Mouse (Mus musculus): ENCODE measurements around the gene Gm49373. TPM values are rescaled to one million over a fixed set of nuclear protein-coding genes. Genes with fewer than 3 reads are reported as not detected.

Gene Gm49373
- polyA plus RNA-seq, 1 experiment, result 1.4 TPM

DNA sequence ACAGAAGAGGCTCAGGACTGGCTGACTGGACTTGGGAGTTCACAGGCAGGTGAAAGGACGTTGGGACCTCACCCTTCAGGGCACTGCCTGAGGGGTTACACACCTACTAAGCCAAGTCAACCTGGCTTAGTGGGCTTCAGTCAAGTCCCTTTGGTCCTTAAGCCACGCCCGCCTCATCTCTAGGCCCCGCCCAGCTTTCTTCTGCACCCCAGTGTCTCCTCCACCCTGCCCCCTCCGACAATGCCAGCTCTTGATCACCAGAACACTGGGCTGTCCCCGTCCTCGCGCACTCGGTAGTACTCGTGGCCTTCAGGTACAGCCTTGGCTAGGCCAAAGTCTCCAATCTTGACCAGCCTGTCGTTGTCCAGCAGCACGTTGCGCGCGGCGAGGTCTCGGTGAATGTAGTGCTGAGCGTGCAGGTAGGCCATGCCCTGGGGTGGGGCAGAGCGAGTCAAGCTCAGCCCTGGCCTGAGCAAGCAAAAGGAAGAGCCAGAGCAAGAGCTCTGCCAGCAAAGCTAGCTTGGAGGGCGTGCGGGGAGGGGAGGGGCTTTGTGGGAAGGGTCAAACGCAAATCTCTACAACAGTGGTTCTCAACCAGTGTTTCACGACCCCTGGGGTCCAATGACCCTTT is 34.8 kb upstream of the Gm49373 start:
- H3K9me3 ChIP-seq (replicated peaks; ENCODE audit: control insufficient read depth, insufficient read depth, low read length, poor library complexity, severe bottlenecking), result no peaks in the 10 kb centered on the region
- H3K4me3 ChIP-seq (ENCODE audit: low read depth, low read length), result no peak overlapping the region
- TF ChIP-seq POLR2A (IDR thresholded peaks at IDR 0.05; ENCODE audit: insufficient read depth, low read length), result no peak
- no peak for TF ChIP-seq CTCF (IDR thresholded peaks at IDR 0.05; ENCODE audit: low read depth, low read length)
- no peak for TF ChIP-seq EP300 (IDR thresholded peaks at IDR 0.05; ENCODE audit: insufficient read depth, low read depth, low read length)
- H3K27me3 ChIP-seq (ENCODE audit: control insufficient read depth, insufficient read depth, low read length, poor library complexity, severe bottlenecking), result no peaks in the 10 kb centered on the region
- H3K36me3 ChIP-seq (ENCODE audit: control insufficient read depth, insufficient read depth, low read length, poor library complexity, severe bottlenecking), result no peaks in the 10 kb centered on the region
- H3K4me1 ChIP-seq (ENCODE audit: control insufficient read depth, insufficient read depth, low read length), result no peaks in the 10 kb centered on the region
- no peak overlapping the region for H3K27ac ChIP-seq (ENCODE audit: insufficient read depth, low read length)
- no peak overlapping the region for H3K9ac ChIP-seq (ENCODE audit: low read depth, poor library complexity, severe bottlenecking)

DNA sequence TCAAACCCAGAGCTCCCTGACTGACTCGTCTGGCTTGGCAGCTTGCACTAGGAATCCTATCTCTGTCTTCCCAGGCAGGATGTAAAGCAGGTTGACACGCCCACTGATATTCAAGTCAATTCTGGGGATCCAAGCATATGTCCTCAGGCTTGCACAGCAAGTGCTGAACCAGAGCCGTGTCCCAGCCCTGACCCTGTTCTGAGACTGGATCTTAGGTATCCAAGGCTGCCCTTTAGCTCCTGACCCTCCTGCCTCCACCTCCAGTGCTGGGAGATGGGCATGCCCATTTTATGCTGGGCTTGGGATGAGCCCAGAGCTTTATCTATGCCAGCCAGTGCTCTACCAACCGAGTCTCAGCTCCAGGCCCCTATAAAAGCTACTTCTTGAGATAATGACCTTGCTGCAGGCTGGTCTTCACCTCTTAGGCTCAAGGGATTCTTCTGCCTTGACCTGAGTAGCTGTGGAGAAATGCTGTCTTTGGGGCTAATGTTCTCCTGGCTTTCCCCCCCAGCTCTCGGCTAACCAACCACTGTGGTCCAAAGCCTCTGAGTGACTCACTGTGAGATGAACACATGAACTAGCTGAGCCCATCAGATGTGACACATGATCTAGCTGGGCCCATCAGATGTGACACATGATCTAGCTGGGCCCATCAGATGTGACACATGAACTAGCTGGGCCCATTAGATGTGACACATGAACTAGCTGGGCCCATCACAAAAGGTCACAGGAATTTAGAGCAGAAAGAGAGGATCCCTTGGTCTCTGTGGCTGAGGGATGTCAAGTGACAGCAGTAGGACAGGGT is 33.1 kb upstream of the Gm49373 start:
- no peak for TF ChIP-seq CTCF (IDR thresholded peaks at IDR 0.05; ENCODE audit: low read depth, low read length)
- no peak for TF ChIP-seq POLR2A (IDR thresholded peaks at IDR 0.05; ENCODE audit: insufficient read depth, low read length)
- no peak for TF ChIP-seq EP300 (IDR thresholded peaks at IDR 0.05; ENCODE audit: insufficient read depth, low read depth, low read length)
- Histone ChIP-seq H3K27me3 (ENCODE audit: control insufficient read depth, insufficient read depth, low read length, poor library complexity, severe bottlenecking) (no peaks in the 10 kb centered on the region), H3K4me1 (ENCODE audit: control insufficient read depth, insufficient read depth, low read length) (no peaks in the 10 kb centered on the region), H3K9me3 (replicated peaks; ENCODE audit: control insufficient read depth, insufficient read depth, low read length, poor library complexity, severe bottlenecking) (no peaks in the 10 kb centered on the region), H3K4me3 (ENCODE audit: low read depth, low read length) (no peak overlapping the region), H3K27ac (ENCODE audit: insufficient read depth, low read length) (no peak overlapping the region), H3K9ac (ENCODE audit: low read depth, poor library complexity, severe bottlenecking) (no peak overlapping the region), H3K36me3 (ENCODE audit: control insufficient read depth, insufficient read depth, low read length, poor library complexity, severe bottlenecking) (no peaks in the 10 kb centered on the region)

DNA sequence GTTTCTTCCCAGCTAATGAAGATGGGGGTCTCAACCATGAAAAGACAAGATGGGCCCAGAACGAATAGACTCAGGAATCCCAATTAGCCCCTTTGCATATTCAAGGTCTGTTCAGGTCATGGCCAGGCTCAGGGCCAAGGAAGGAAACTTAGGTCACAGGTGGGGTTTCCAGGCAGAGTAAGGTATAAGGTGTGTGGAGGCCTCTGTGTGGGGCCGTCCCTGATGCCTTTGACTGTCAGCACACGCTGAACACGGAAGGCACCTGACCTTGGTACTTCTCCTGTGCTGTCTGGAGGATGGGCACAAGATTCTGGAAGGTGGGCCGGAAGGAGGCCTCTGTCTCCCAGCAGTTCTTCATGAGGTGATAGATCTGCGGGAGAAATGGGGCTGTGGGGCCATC is 31.9 kb upstream of the Gm49373 start:
- no peak overlapping the region for H3K4me3 ChIP-seq (ENCODE audit: low read depth, low read length)
- H3K9me3 ChIP-seq (replicated peaks; ENCODE audit: control insufficient read depth, insufficient read depth, low read length, poor library complexity, severe bottlenecking), result no peaks in the 10 kb centered on the region
- H3K4me1 ChIP-seq (ENCODE audit: control insufficient read depth, insufficient read depth, low read length), result no peaks in the 10 kb centered on the region
- H3K27ac ChIP-seq (ENCODE audit: insufficient read depth, low read length), result no peak overlapping the region
- no peak for TF ChIP-seq CTCF (IDR thresholded peaks at IDR 0.05; ENCODE audit: low read depth, low read length)
- no peak for TF ChIP-seq POLR2A (IDR thresholded peaks at IDR 0.05; ENCODE audit: insufficient read depth, low read length)
- no peak for TF ChIP-seq EP300 (IDR thresholded peaks at IDR 0.05; ENCODE audit: insufficient read depth, low read depth, low read length)
- H3K36me3 ChIP-seq (ENCODE audit: control insufficient read depth, insufficient read depth, low read length, poor library complexity, severe bottlenecking), result no peaks in the 10 kb centered on the region
- no peaks in the 10 kb centered on the region for H3K27me3 ChIP-seq (ENCODE audit: control insufficient read depth, insufficient read depth, low read length, poor library complexity, severe bottlenecking)
- H3K9ac ChIP-seq (ENCODE audit: low read depth, poor library complexity, severe bottlenecking), result no peak overlapping the region

DNA sequence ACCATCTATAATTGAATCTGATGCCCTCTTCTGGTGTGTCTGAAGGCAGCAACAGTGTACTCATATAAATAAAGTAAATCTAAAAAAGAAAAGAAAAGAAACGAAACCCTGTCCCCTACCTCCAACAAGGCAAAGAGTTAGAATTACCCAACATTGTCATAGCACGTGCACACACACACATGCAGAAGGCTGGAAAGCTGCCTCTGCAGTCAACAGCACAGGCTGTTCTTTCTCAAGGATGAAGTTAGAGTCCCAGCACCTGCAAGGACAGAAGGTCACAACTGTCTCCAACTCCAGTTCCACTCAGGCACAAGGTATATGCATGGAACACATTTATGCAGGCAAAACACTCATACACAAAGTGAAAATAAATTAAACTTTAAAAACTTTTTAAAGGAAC is 29.2 kb upstream of the Gm49373 start:
- TF ChIP-seq EP300 (IDR thresholded peaks at IDR 0.05; ENCODE audit: insufficient read depth, low read depth, low read length) (no peak), CTCF (IDR thresholded peaks at IDR 0.05; ENCODE audit: low read depth, low read length) (no peak), POLR2A (IDR thresholded peaks at IDR 0.05; ENCODE audit: insufficient read depth, low read length) (no peak)
- H3K36me3 ChIP-seq (ENCODE audit: control insufficient read depth, insufficient read depth, low read length, poor library complexity, severe bottlenecking), result no peaks in the 10 kb centered on the region
- no peaks in the 10 kb centered on the region for H3K9me3 ChIP-seq (replicated peaks; ENCODE audit: control insufficient read depth, insufficient read depth, low read length, poor library complexity, severe bottlenecking)
- no peak overlapping the region for H3K4me3 ChIP-seq (ENCODE audit: low read depth, low read length)
- no peaks in the 10 kb centered on the region for H3K27me3 ChIP-seq (ENCODE audit: control insufficient read depth, insufficient read depth, low read length, poor library complexity, severe bottlenecking)
- no peak overlapping the region for H3K9ac ChIP-seq (ENCODE audit: low read depth, poor library complexity, severe bottlenecking)
- H3K4me1 ChIP-seq (ENCODE audit: control insufficient read depth, insufficient read depth, low read length), result no peaks in the 10 kb centered on the region
- H3K27ac ChIP-seq (ENCODE audit: insufficient read depth, low read length), result no peak overlapping the region

DNA sequence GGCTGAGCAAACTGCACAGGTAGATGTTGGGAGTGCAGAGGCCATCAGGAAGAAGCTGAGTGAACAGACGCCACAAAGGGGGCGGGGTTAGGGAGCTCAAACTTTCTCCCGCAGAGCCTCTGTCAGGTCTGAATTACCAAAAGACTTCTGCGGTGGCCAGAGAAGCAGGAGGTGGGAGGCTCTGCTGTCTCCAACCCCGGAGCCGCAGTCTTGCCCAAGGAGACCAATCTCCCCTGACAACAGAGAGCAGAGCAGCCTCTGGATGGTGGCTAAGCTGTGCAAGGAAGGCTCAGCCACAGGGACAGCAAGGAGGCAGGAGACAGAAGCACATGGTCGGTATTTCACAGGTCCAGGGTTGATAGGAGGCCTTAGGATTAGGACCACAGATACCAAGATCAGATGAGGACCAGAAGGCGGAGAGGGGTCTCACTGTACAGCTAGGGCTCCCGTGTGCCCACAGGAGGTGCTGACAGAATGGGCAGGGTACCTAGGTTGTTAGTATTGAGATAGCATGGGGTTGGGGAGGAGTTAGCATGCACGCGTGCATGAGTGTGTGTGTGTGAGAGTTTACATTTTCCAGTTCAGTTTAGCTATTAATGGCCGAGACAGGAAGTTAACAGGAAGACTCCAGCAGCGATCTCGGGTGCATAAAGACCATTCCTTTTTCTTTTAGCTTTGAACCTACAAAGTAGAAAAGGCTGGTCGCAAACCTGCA is 27.7 kb upstream of the Gm49373 start:
- TF ChIP-seq POLR2A (IDR thresholded peaks at IDR 0.05; ENCODE audit: insufficient read depth, low read length) (no peak), EP300 (IDR thresholded peaks at IDR 0.05; ENCODE audit: insufficient read depth, low read depth, low read length) (no peak), CTCF (IDR thresholded peaks at IDR 0.05; ENCODE audit: low read depth, low read length) (no peak)
- Histone ChIP-seq H3K27me3 (ENCODE audit: control insufficient read depth, insufficient read depth, low read length, poor library complexity, severe bottlenecking) (no peaks in the 10 kb centered on the region), H3K9ac (ENCODE audit: low read depth, poor library complexity, severe bottlenecking) (no peak overlapping the region), H3K27ac (ENCODE audit: insufficient read depth, low read length) (no peak overlapping the region), H3K36me3 (ENCODE audit: control insufficient read depth, insufficient read depth, low read length, poor library complexity, severe bottlenecking) (no peaks in the 10 kb centered on the region), H3K4me3 (ENCODE audit: low read depth, low read length) (no peak overlapping the region), H3K4me1 (ENCODE audit: control insufficient read depth, insufficient read depth, low read length) (no peaks in the 10 kb centered on the region), H3K9me3 (replicated peaks; ENCODE audit: control insufficient read depth, insufficient read depth, low read length, poor library complexity, severe bottlenecking) (no peaks in the 10 kb centered on the region)
